Mouse (Mus musculus) T-helper 2 cell (primary cell): ENCODE results near the gene Negr1.

ENCODE experiments used
- in situ Hi-C: fragments of 300-600 bp; cut with MboI, MseI; formaldehyde crosslinking; loops from one replicate; pipeline ENCODE4 v1.15.1; 2025; ENCODE audit warnings: high pct_unique_total_duplicates

Gene Negr1

GRCm38 (mm10) chr3:156903925-156904576 is 342.5 kb downstream of the Negr1 start:
- in situ Hi-C loops, result no loop called here

- in situ Hi-C loops, result loop anchor here (10.0 kb wide), 1 partner anchor 782 kb away; no protein-coding TSS in a partner anchor
These were observed 351.2 kb downstream of the Negr1 start for GRCm38 (mm10) chr3:156912816-156913215.

GRCm38 (mm10) chr3:156921369-156921768 is 359.8 kb downstream of the Negr1 start:
- in situ Hi-C loops, result no loop called here

- in situ Hi-C loops, result no loop called here
These were observed 361.6 kb downstream of the Negr1 start for GRCm38 (mm10) chr3:156923159-156923558.

GRCm38 (mm10) chr3:156925102-156925501 is 363.5 kb downstream of the Negr1 start:
- in situ Hi-C loops, result no loop called here

GRCm38 (mm10) chr3:156928396-156929061 is 366.9 kb downstream of the Negr1 start:
- in situ Hi-C loops, result no loop called here

GRCm38 (mm10) chr3:156929062-156929397 is 367.4 kb downstream of the Negr1 start:
- in situ Hi-C loops, result no loop called here

- in situ Hi-C loops, result no loop called here
These were observed 368.3 kb downstream of the Negr1 start for GRCm38 (mm10) chr3:156929677-156930440.

- in situ Hi-C loops, result no loop called here
These were observed 369.4 kb downstream of the Negr1 start for GRCm38 (mm10) chr3:156931011-156931410.

GRCm38 (mm10) chr3:156931540-156931939 is 369.9 kb downstream of the Negr1 start:
- in situ Hi-C loops, result no loop called here

- in situ Hi-C loops, result no loop called here
These were observed 373.2 kb downstream of the Negr1 start for GRCm38 (mm10) chr3:156934778-156935290.

- in situ Hi-C loops, result no loop called here
These were observed 385.8 kb downstream of the Negr1 start for GRCm38 (mm10) chr3:156947404-156947803.

GRCm38 (mm10) chr3:156952970-156953369 is 391.4 kb downstream of the Negr1 start:
- in situ Hi-C loops, result no loop called here

GRCm38 (mm10) chr3:156955094-156955493 is 393.5 kb downstream of the Negr1 start:
- in situ Hi-C loops, result no loop called here

GRCm38 (mm10) chr3:156958640-156959039 is 397.0 kb downstream of the Negr1 start:
- in situ Hi-C loops, result no loop called here

- in situ Hi-C loops, result no loop called here
These were observed 407.2 kb downstream of the Negr1 start for GRCm38 (mm10) chr3:156968764-156969163.

- in situ Hi-C loops, result no loop called here
These were observed 409.5 kb downstream of the Negr1 start for GRCm38 (mm10) chr3:156971104-156971503.

- in situ Hi-C loops, result no loop called here
These were observed 415.2 kb downstream of the Negr1 start for GRCm38 (mm10) chr3:156976816-156977215.

- in situ Hi-C loops, result no loop called here
These were observed 418.6 kb downstream of the Negr1 start for GRCm38 (mm10) chr3:156980042-156980716.

- in situ Hi-C loops, result no loop called here
These were observed 420.5 kb downstream of the Negr1 start for GRCm38 (mm10) chr3:156982102-156982501.

- in situ Hi-C loops, result no loop called here
These were observed 425.5 kb downstream of the Negr1 start for GRCm38 (mm10) chr3:156987113-156987512.

GRCm38 (mm10) chr3:156992171-156992570 is 430.6 kb downstream of the Negr1 start:
- in situ Hi-C loops, result no loop called here
